Mouse (Mus musculus): ENCODE data around the gene C5ar1. TPM values are rescaled to one million over a fixed set of nuclear protein-coding genes. Genes with fewer than 3 reads are reported as not detected.
"Not testable (repeated sequence)": the region's sequence is repeated elsewhere in the genome, so short reads cannot be mapped to it uniquely, and the experiment has no call there.

The C5ar1 gene
- polyA plus RNA-seq (2014; fragmentation: Nextera tagmentation; extraction: Ambion mirVana): 0.11 and 1.6 TPM in 2 replicates

DNA sequence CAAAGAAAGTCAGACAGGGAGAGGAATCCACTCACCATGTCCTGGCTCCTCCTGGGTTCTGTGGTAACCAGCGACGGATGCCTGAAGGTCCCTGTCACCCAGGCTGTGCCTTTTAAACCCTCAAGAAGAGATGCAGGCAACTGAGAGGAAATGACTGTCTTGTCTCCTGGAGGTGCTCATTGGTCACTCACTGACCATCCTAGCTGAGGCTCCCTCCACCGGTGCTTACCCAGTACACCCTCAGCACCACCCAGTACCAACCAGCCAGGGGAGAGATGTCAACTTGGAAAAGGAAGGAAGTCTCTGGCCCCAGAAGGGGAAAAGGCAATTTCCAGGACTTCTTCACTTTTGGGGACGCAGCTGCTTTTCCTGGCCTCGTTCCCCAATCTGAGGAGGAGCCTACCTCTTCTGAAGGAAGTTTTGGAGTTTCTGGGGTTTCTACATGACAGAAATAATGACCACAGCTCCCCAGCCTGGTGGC is at the start of gene C5ar1:
Gene C5ar1 (minus strand): TSS at position 431 of the 481 bp plus-strand sequence.
- H3K4me1 ChIP-seq (ENCODE audit: control insufficient read depth, insufficient read depth, low read length): no peaks in the 10 kb centered on the region
- H3K9me3 ChIP-seq (ENCODE audit: control insufficient read depth, low read length): no peaks in the 10 kb centered on the region
- 91% methylated on average over 5 of the region's 5 CpGs for WGBS
- H3K4me3 ChIP-seq (replicated peaks; ENCODE audit: low read depth, low read length): no peak within 1 kb of the TSS
- H3K27ac ChIP-seq (replicated peaks; ENCODE audit: low read depth, low read length): no peak within 1 kb of the TSS
- H3K27me3 ChIP-seq (ENCODE audit: control insufficient read depth, insufficient read depth, low read length): no peaks in the 10 kb centered on the region
- no peak for ATAC-seq (ENCODE audit: low FRiP score, low TSS enrichment)
- H3K4me2 ChIP-seq (ENCODE audit: low read length): no peak within 1 kb of the TSS
- no peak within 1 kb of the TSS for H3K9ac ChIP-seq (replicated peaks; ENCODE audit: low read length)
- DNase-seq: no peak
- H3K36me3 ChIP-seq (ENCODE audit: control insufficient read depth, insufficient read depth, low read length): no peaks in the 10 kb centered on the region

DNA sequence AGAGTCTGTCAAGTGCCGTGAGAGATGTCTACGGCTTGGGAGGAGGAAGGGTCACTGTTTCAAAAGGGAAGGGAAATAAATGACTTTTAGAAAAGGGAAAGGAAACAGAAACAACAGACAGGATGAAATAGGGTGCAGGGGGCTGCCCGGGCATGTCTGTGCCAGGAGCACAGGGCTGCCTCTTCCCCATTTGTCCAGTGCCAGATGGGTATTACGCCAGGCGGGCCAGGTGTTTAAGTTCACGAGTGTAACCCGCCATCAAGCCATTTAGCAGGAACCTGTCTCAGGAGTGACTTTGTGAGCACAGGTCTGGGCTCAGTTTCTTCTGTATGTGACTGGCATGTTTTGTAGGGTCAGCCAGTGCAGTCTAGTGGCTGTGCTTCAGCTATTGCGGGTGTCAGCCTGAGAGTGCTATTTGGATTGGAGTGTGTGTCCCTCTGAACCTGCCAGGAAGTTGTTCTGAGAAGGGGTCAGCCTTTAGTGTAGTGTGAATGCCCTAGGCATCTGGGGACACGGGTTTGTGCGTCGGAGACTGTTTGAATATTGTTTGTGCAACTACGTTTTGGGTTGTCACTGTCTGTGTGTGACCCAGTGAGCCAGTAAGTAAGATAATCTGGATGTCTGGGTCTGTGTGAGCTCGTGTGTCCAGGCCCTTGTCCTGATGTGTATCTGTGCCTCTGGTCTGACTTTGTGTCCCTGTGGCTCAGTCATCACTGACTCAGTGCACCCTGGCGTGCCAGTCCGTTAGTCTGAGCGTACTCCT is 49.4 kb upstream of the C5ar1 start:
- Histone ChIP-seq H3K9ac (replicated peaks; ENCODE audit: low read length) (peak overlapping the region; percentile 59), H3K36me3 (ENCODE audit: control insufficient read depth, insufficient read depth, low read length) (no peaks in the 10 kb centered on the region), H3K27ac (replicated peaks; ENCODE audit: low read depth, low read length) (peak overlapping the region; percentile 70; the same call in 1 of the 2 replicates), H3K9me3 (ENCODE audit: control insufficient read depth, low read length) (no peaks in the 10 kb centered on the region), H3K4me1 (ENCODE audit: control insufficient read depth, insufficient read depth, low read length) (peaks cover 29% of the 10 kb centered on the region), H3K27me3 (ENCODE audit: control insufficient read depth, insufficient read depth, low read length) (no peaks in the 10 kb centered on the region), H3K4me2 (ENCODE audit: low read length) (peak overlapping the region; percentile 97), H3K4me3 (replicated peaks; ENCODE audit: low read depth, low read length) (peak overlapping the region; percentile 67)
- WGBS: 46% methylated on average over 16 of the region's 16 CpGs
- no peak for ATAC-seq (ENCODE audit: low FRiP score, low TSS enrichment)
- no peak for DNase-seq

DNA sequence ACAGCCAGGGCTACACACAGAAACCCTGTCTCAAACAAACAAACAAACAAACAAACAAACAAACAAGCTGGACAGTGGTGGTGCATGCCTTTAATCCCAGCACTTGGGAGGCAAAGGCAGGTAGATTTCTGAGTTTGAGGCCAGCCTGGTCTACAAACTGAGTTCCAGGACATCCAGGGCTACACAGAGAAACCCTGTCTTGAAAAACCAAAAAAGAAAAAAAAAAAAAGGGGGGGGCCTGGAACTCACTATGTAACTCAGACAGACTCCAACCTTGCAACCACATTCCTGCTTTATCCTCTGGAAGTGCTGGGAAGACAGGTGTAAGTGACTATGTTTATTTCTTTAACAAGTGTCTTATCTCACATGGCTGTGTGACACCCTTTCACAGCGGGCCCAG is 48.8 kb upstream of the C5ar1 start, which contains the start of gene Bbc3:
Gene Bbc3 (plus strand): TSS at position 301 of the 400 bp plus-strand sequence.
- peak within 1 kb of the TSS; percentile 97 for H3K4me2 ChIP-seq (ENCODE audit: low read length)
- not testable (repeated sequence) for ATAC-seq (ENCODE audit: low FRiP score, low TSS enrichment); H3K9me3 ChIP-seq (ENCODE audit: control insufficient read depth, low read length); H3K27me3 ChIP-seq (ENCODE audit: control insufficient read depth, insufficient read depth, low read length); DNase-seq; H3K36me3 ChIP-seq (ENCODE audit: control insufficient read depth, insufficient read depth, low read length)
- H3K4me1 ChIP-seq (ENCODE audit: control insufficient read depth, insufficient read depth, low read length): peaks cover 26% of the 10 kb centered on the region
- WGBS: 73% methylated on average over 1 of the region's 1 CpGs
- H3K27ac ChIP-seq (replicated peaks; ENCODE audit: low read depth, low read length): peak within 1 kb of the TSS; percentile 70; the same call in 1 of the 2 replicates
- peak within 1 kb of the TSS; percentile 59 for H3K9ac ChIP-seq (replicated peaks; ENCODE audit: low read length)
- peak within 1 kb of the TSS; percentile 67 for H3K4me3 ChIP-seq (replicated peaks; ENCODE audit: low read depth, low read length)

DNA sequence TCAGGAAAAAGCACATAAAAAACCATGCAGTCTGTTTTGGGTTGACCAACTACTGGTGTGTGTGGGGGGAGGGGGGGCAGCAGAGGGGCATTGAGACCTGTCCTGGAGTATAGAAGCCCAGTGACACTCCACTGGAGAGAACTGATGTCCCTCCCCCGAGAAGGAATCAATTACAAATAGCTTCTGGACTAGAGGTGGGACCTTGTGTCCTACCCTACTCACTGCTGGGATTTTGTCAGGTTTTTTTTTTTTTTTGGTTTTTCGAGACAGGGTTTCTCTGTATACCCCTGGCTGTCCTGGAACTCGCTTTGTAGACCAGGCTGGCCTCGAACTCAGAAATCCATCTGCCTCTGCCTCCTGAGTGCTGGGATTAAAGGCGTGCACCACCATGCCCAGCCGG is 47.8 kb upstream of the C5ar1 start:
- peaks cover 16% of the 10 kb centered on the region; the same call in 1 of the 2 replicates for H3K4me1 ChIP-seq (ENCODE audit: control insufficient read depth, insufficient read depth, low read length)
- not testable (repeated sequence) for ATAC-seq (ENCODE audit: low FRiP score, low TSS enrichment); H3K4me2 ChIP-seq (ENCODE audit: low read length); DNase-seq; H3K27me3 ChIP-seq (ENCODE audit: control insufficient read depth, insufficient read depth, low read length); H3K4me3 ChIP-seq (replicated peaks; ENCODE audit: low read depth, low read length); H3K27ac ChIP-seq (replicated peaks; ENCODE audit: low read depth, low read length); H3K9ac ChIP-seq (replicated peaks; ENCODE audit: low read length); H3K9me3 ChIP-seq (ENCODE audit: control insufficient read depth, low read length); H3K36me3 ChIP-seq (ENCODE audit: control insufficient read depth, insufficient read depth, low read length)
- whole genome bisulfite sequencing: 78% methylated on average over 6 of the region's 6 CpGs

DNA sequence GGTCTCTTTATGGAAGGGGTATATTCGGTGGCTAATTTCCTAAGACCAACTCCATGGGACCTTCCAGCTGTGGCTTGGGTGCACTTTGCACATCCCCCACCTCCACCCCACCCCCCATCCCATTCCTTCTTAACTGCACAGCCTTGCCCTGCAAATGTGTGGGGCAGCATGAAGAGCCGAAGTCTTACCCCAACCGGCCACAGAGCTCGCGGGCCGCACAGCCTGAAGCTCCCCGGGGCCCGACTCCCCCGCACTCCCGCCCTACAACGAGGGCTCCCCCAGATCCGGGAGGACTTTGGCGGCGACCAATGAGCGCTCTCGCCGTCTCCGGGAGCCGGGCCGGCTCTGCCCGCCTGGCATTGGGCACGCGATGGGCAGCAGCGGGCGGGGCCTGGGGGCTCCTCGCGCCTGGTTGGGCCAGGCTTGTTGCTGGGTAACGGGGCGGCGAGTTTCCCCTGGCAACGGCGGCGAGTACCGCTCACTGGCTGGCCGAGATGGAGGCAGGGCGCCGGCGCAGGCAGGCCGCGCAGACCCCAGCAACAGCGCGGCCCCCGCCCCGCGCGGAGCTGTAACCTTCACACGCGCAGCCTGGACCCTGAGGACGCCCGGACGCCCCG is 40.2 kb upstream of the C5ar1 start:
- under 1% methylated on average over 52 of the region's 52 CpGs for WGBS
- ATAC-seq (ENCODE audit: low FRiP score, low TSS enrichment) (peak; percentile 93), DNase-seq (peak; percentile 97)

DNA sequence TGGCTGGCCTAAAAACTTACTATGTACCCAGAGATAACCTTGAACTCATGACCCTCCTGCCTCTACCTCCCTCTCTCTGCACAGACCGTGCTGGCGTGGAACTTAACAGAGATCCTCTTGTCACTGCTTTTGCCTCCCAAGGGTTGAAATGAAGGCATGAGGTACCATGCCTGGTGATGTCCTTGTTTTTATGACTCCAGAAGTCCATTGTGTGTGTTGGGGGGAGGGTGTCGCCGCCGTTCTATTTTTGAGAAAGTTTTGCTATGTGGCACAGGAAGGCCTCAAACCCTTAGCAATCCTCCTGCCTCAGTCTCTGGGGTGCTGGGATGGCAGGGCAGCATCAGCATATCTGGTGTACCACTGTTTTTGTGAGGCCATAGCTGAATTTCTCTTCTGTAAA is 39.6 kb upstream of the C5ar1 start:
- DNase-seq (no peak), ATAC-seq (ENCODE audit: low FRiP score, low TSS enrichment) (no peak)
- peak overlapping the region; percentile 47 for H3K4me3 ChIP-seq (replicated peaks; ENCODE audit: low read depth, low read length)
- H3K27me3 ChIP-seq (ENCODE audit: control insufficient read depth, insufficient read depth, low read length): no peaks in the 10 kb centered on the region
- H3K9ac ChIP-seq (replicated peaks; ENCODE audit: low read length): no peak overlapping the region
- no peaks in the 10 kb centered on the region for H3K9me3 ChIP-seq (ENCODE audit: control insufficient read depth, low read length)
- H3K4me1 ChIP-seq (ENCODE audit: control insufficient read depth, insufficient read depth, low read length): peaks cover 19% of the 10 kb centered on the region
- peak overlapping the region; percentile 75 for H3K27ac ChIP-seq (replicated peaks; ENCODE audit: low read depth, low read length)
- H3K36me3 ChIP-seq (ENCODE audit: control insufficient read depth, insufficient read depth, low read length): no peaks in the 10 kb centered on the region
- peak overlapping the region; percentile 83 for H3K4me2 ChIP-seq (ENCODE audit: low read length)
- WGBS: 79% methylated on average over 5 of the region's 5 CpGs

More for the DNA sequence above, 40.2 kb upstream of the C5ar1 start:
- H3K4me2 ChIP-seq (ENCODE audit: low read length): peak overlapping the region; percentile 83
- H3K4me3 ChIP-seq (replicated peaks; ENCODE audit: low read depth, low read length): peak overlapping the region; percentile 47
- H3K4me1 ChIP-seq (ENCODE audit: control insufficient read depth, insufficient read depth, low read length): peaks cover 19% of the 10 kb centered on the region
- no peaks in the 10 kb centered on the region for H3K36me3 ChIP-seq (ENCODE audit: control insufficient read depth, insufficient read depth, low read length)
- no peaks in the 10 kb centered on the region for H3K9me3 ChIP-seq (ENCODE audit: control insufficient read depth, low read length)
- H3K27ac ChIP-seq (replicated peaks; ENCODE audit: low read depth, low read length): peak overlapping the region; percentile 75
- peak overlapping the region; percentile 53; the same call in 1 of the 2 replicates for H3K9ac ChIP-seq (replicated peaks; ENCODE audit: low read length)
- H3K27me3 ChIP-seq (ENCODE audit: control insufficient read depth, insufficient read depth, low read length): no peaks in the 10 kb centered on the region

DNA sequence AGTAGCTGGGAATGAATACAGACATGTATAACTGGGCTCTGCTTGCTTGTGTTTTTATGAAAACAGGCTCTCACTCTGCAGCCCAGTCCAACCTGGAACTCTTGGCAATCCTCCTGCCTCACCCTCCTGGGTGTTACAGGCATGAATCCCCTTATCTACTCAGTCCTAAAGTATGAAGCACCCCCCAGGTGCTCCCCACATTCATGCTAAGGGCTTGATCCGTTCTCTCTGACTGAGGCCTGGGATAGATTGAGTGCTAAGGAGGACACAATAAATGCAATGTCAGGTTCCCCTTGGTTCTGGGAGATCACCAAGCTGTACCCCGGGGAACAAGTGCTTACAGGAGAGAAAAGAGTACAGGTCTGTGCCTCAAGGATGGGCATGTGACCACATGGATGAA is 38.3 kb upstream of the C5ar1 start:
- Histone ChIP-seq H3K27ac (replicated peaks; ENCODE audit: low read depth, low read length) (no peak overlapping the region), H3K9me3 (ENCODE audit: control insufficient read depth, low read length) (no peaks in the 10 kb centered on the region), H3K4me1 (ENCODE audit: control insufficient read depth, insufficient read depth, low read length) (peaks cover 19% of the 10 kb centered on the region), H3K27me3 (ENCODE audit: control insufficient read depth, insufficient read depth, low read length) (no peaks in the 10 kb centered on the region), H3K9ac (replicated peaks; ENCODE audit: low read length) (no peak overlapping the region), H3K36me3 (ENCODE audit: control insufficient read depth, insufficient read depth, low read length) (no peaks in the 10 kb centered on the region), H3K4me3 (replicated peaks; ENCODE audit: low read depth, low read length) (no peak overlapping the region), H3K4me2 (ENCODE audit: low read length) (peak overlapping the region; percentile 79; the same call in 1 of the 2 replicates)
- ATAC-seq (ENCODE audit: low FRiP score, low TSS enrichment) (no peak), DNase-seq (no peak)
- 61% methylated on average over 2 of the region's 2 CpGs for WGBS

DNA sequence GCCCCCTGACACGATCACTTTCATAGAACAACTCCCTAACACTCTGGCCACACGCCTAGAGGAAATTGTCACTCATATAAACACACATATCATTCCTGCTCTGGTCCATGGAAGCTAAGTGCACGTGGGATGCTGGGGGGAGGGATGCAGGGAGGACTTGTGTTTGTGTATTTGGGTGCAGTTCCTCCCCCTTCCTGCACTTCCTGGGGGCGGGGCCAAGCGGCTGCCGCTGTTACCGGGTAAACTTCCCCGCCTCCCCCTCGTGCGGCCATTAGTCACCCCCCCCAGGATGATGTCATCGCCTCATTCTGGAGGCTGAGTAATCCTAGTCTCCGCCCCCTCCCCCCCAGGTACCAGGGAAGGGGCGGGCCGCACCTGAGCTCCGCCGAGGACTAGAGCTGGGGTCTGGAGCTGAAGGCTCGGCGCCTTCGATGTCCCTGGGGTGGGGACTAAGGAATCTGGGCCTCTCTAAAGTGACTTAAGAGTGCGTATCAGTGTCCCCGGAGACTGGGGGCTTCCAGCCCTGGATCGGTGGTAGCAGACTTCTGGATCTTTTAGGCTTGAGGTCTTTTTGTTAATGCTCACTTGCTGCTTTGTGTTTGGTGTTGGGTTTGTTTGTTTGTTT is 37.5 kb upstream of the C5ar1 start:
- Histone ChIP-seq H3K4me3 (replicated peaks; ENCODE audit: low read depth, low read length) (peak overlapping the region; percentile 30), H3K27ac (replicated peaks; ENCODE audit: low read depth, low read length) (peak overlapping the region; percentile 37), H3K4me2 (ENCODE audit: low read length) (peak overlapping the region; percentile 79), H3K27me3 (ENCODE audit: control insufficient read depth, insufficient read depth, low read length) (no peaks in the 10 kb centered on the region), H3K4me1 (ENCODE audit: control insufficient read depth, insufficient read depth, low read length) (peaks cover 19% of the 10 kb centered on the region), H3K9ac (replicated peaks; ENCODE audit: low read length) (peak overlapping the region; percentile 43), H3K36me3 (ENCODE audit: control insufficient read depth, insufficient read depth, low read length) (no peaks in the 10 kb centered on the region), H3K9me3 (ENCODE audit: control insufficient read depth, low read length) (no peaks in the 10 kb centered on the region)
- ATAC-seq (ENCODE audit: low FRiP score, low TSS enrichment): no peak
- WGBS: under 1% methylated on average over 22 of the region's 22 CpGs
- DNase-seq: peak; percentile 88

All from midbrain, embryonic 14.5 days (tissue).